Mouse (Mus musculus) liver, embryonic 14.5 days (tissue): ENCODE results near the gene Atp6v1fnb. TPM values are rescaled to one million over a fixed set of nuclear protein-coding genes. Genes with fewer than 3 reads are reported as not detected.
A peak's percentile ranks its signal among the peaks of the same experiment; 100 is the strongest.

ENCODE experiments used
- ATAC-seq: fragments of 200-750 bp; cut with Nextera tagmentation; 2 replicates; pipeline ENCODE4 v1.8.0; 2017; ENCODE audit warnings: moderate number of reproducible peaks, mild to moderate bottlenecking, moderate library complexity; ENCODE audit not compliant: insufficient read depth
- DNase-seq, 3 experiments: peaks; one replicate each; pipeline ENCODE4 v3.0.0-alpha.2; 2012 to 2013; ENCODE audit warnings: low read depth in 3 of 3, low spot score in 3 of 3
- H3K27ac ChIP-seq: fragments of 300-500 bp; sonication (generic); 2 replicates; pipeline ENCODE4 v1.5.1; 2014; ENCODE audit warnings: moderate library complexity, mild to moderate bottlenecking, control low read depth, inconsistent platforms
- H3K27me3 ChIP-seq: fragments of 300-500 bp; sonication (generic); 2 replicates; pipeline ENCODE4 v1.6.1; 2014; ENCODE audit warnings: mild to moderate bottlenecking, low read length, moderate library complexity; ENCODE audit not compliant: control insufficient read depth, insufficient read depth
- H3K36me3 ChIP-seq: fragments of 300-500 bp; sonication (generic); replicated peaks from 2 replicates; pipeline ENCODE4 v1.6.1; 2014; ENCODE audit warnings: low read depth; ENCODE audit not compliant: control insufficient read depth, insufficient read depth
- H3K4me1 ChIP-seq, 2 experiments: fragments of 200-500 bp in 1 of 2; fragments of 300-500 bp in 1 of 2; sonication (generic) in 1 of 2; replicated peaks; 2 replicates each; pipeline ENCODE4 v1.6.1; 2012 to 2014; ENCODE audit warnings: antibody characterized with exemption in 1 of 2, inconsistent platforms in 1 of 2, low read length in 1 of 2; ENCODE audit not compliant: control insufficient read depth in 2 of 2, insufficient read depth in 2 of 2
- H3K4me2 ChIP-seq: fragments of 300-500 bp; sonication (generic); 2 replicates; pipeline ENCODE4 v1.6.1; 2014; ENCODE audit warnings: low read depth, mild to moderate bottlenecking, control low read depth, moderate library complexity
- H3K4me3 ChIP-seq, 2 experiments: fragments of 200-500 bp in 1 of 2; fragments of 300-500 bp in 1 of 2; sonication (generic) in 1 of 2; 2 replicates each; pipeline ENCODE4 v1.5.1; 2012 to 2014; ENCODE audit warnings: low read depth in 2 of 2, low read length in 2 of 2, mild to moderate bottlenecking in 2 of 2, control low read depth in 1 of 2, inconsistent platforms in 1 of 2, moderate library complexity in 1 of 2; ENCODE audit not compliant: insufficient read depth in 1 of 2
- H3K9ac ChIP-seq: fragments of 300-500 bp; sonication (generic); replicated peaks from 2 replicates; pipeline ENCODE4 v1.6.1; 2014; ENCODE audit warnings: mild to moderate bottlenecking, control low read depth, moderate library complexity
- H3K9me3 ChIP-seq: fragments of 300-500 bp; sonication (generic); 2 replicates; pipeline ENCODE4 v1.6.1; 2016; ENCODE audit warnings: low read length, mixed read lengths; ENCODE audit not compliant: control insufficient read depth
- CTCF ChIP-seq: IDR thresholded peaks from 2 replicates; pipeline ENCODE4 v1.5.1; 2016; ENCODE audit warnings: antibody characterized with exemption, low read depth, control low read depth
- EP300 ChIP-seq: IDR thresholded peaks from 2 replicates; pipeline ENCODE4 v1.6.1; 2016; ENCODE audit warnings: antibody characterized with exemption, low read depth
- WGBS: fragments of 180-500 bp; shearing (Covaris S2); extraction: QIAGEN DNeasy Blood & Tissue Kit; methylation state at CpG from one replicate; pipeline ENCODE4 v1.1.7; 2014; ENCODE audit not compliant: insufficient replicate concordance; 5-methylcytosine and 5-hydroxymethylcytosine counted together
- polyA plus RNA-seq, 2 experiments: library from polyadenylated mRNA; depleted of rRNA in 1 of 2; stranded (reverse) in 1 of 2; unstranded in 1 of 2; fragments of >200 nt; fragmentation: Nextera tagmentation in 1 of 2; extraction: Ambion mirVana in 1 of 2; gene quantifications; 2 replicates each; pipeline versions ENCODE4 v1.2.1 to v1.2.3; 2012 to 2014

Atp6v1fnb gene
- polyA plus RNA-seq, 2 experiments: not detected

GRCm38 (mm10) chr6:29505493-29505892, 34.3 kb downstream of the Atp6v1fnb start:
- no peaks in the 10 kb centered on the region for H3K36me3 ChIP-seq
- no peak for ATAC-seq
- no peak overlapping the region for H3K4me3 ChIP-seq
- H3K27ac ChIP-seq: no peak overlapping the region
- WGBS: 79% methylated on average over 5 of the region's 5 CpGs
- DNase-seq: no peak
- H3K9ac ChIP-seq: no peak overlapping the region
- peaks cover 29% of the 10 kb centered on the region for H3K27me3 ChIP-seq
- no peak overlapping the region for H3K4me2 ChIP-seq
- H3K4me1 ChIP-seq: peaks cover 0 to 7% of the 10 kb centered on the region in 2 experiments; a peak in 2 of 4 replicates
- H3K9me3 ChIP-seq: no peaks in the 10 kb centered on the region
- TF ChIP-seq EP300 (no peak), CTCF (peak; percentile 37)

- WGBS: 21% methylated on average over 8 of the region's 8 CpGs
- no peak overlapping the region; a peak in 1 of 4 replicates for H3K4me3 ChIP-seq
- no peak for DNase-seq
- no peaks in the 10 kb centered on the region for H3K4me1 ChIP-seq
- no peaks in the 10 kb centered on the region for H3K9me3 ChIP-seq
- TF ChIP-seq CTCF (no peak), EP300 (no peak)
- no peak overlapping the region for H3K27ac ChIP-seq
- H3K9ac ChIP-seq: no peak overlapping the region
- no peak for ATAC-seq
- H3K27me3 ChIP-seq: peaks cover 29% of the 10 kb centered on the region
- H3K36me3 ChIP-seq: no peaks in the 10 kb centered on the region
- H3K4me2 ChIP-seq: peak overlapping the region; percentile 56
Measured at GRCm38 (mm10) chr6:29506834-29507233, 35.6 kb downstream of the Atp6v1fnb start.

GRCm38 (mm10) chr6:29507447-29508309, 36.4 kb downstream of the Atp6v1fnb start, which contains the start of gene Kcp:
Kcp (minus strand) TSS chr6:29507952.
- Histone ChIP-seq H3K27ac (no peak within 1 kb of the TSS), H3K36me3 (no peaks in the 10 kb centered on the region), H3K27me3 (peaks cover 29% of the 10 kb centered on the region), H3K4me3 (peak within 1 kb of the TSS; percentile 41 to 53), H3K4me1 (peaks cover 0 to under 1% of the 10 kb centered on the region in 2 experiments; a peak in 1 of 4 replicates), H3K4me2 (peak within 1 kb of the TSS; percentile 56), H3K9ac (no peak within 1 kb of the TSS), H3K9me3 (no peaks in the 10 kb centered on the region)
- ATAC-seq (no peak), DNase-seq (no peak)
- WGBS: 2% methylated on average over 46 of the region's 47 CpGs
- TF ChIP-seq EP300 (no peak), CTCF (no peak)

- Histone ChIP-seq H3K27ac (no peak overlapping the region), H3K9ac (no peak overlapping the region), H3K27me3 (peaks cover 29% of the 10 kb centered on the region), H3K4me1 (peaks cover 0 to 4% of the 10 kb centered on the region in 2 experiments; a peak in 2 of 4 replicates), H3K4me3 (no peak overlapping the region), H3K4me2 (no peak overlapping the region), H3K9me3 (no peaks in the 10 kb centered on the region), H3K36me3 (no peaks in the 10 kb centered on the region)
- TF ChIP-seq EP300: no peak
- TF ChIP-seq CTCF: no peak
- 53% methylated on average over 2 of the region's 2 CpGs for WGBS
- DNase-seq: no peak
- no peak for ATAC-seq
Measured at GRCm38 (mm10) chr6:29509086-29509485, 37.8 kb downstream of the Atp6v1fnb start.

GRCm38 (mm10) chr6:29513284-29513683, 42.0 kb downstream of the Atp6v1fnb start:
- 0% methylated on average over 11 of the region's 11 CpGs for WGBS
- DNase-seq: peak in 1 of 3 experiments; percentile 14
- ATAC-seq: peak; percentile 60
- Histone ChIP-seq H3K4me3 (peak overlapping the region in 1 of 2 experiments; percentile 2; a peak in 1 of 4 replicates), H3K9ac (no peak overlapping the region), H3K4me2 (peak overlapping the region; percentile 46), H3K36me3 (no peaks in the 10 kb centered on the region), H3K27me3 (peaks cover 8% of the 10 kb centered on the region), H3K4me1 (peaks cover 0 to 4% of the 10 kb centered on the region in 2 experiments; a peak in 2 of 4 replicates), H3K27ac (no peak overlapping the region), H3K9me3 (no peaks in the 10 kb centered on the region)
- TF ChIP-seq CTCF (no peak), EP300 (no peak)
